Mouse (Mus musculus) embryonic facial prominence, embryonic 15.5 days (tissue): ENCODE results near the gene Ttc21b. TPM values are rescaled to one million over a fixed set of nuclear protein-coding genes. Genes with fewer than 3 reads are reported as not detected.
"Not testable (repeated sequence)": the region's sequence is repeated elsewhere in the genome, so short reads cannot be mapped to it uniquely, and the experiment has no call there.

ENCODE experiments used
- ATAC-seq: fragments of 200-750 bp; cut with Nextera tagmentation; 2 replicates; pipeline ENCODE4 v1.8.0; 2017; ENCODE audit warnings: low read depth, moderate TSS enrichment; ENCODE audit not compliant: insufficient number of reproducible peaks, low FRiP score, low TSS enrichment
- H3K27ac ChIP-seq: fragments of 300-500 bp; sonication (generic); replicated peaks from 2 replicates; pipeline ENCODE4 v1.5.1; 2015; ENCODE audit warnings: mild to moderate bottlenecking, inconsistent platforms
- H3K27me3 ChIP-seq: fragments of 300-500 bp; sonication (generic); 2 replicates; pipeline ENCODE4 v1.6.1; 2015; ENCODE audit warnings: inconsistent platforms
- H3K36me3 ChIP-seq: fragments of 300-500 bp; sonication (generic); 2 replicates; pipeline ENCODE4 v1.6.1; 2015; ENCODE audit warnings: mild to moderate bottlenecking, inconsistent platforms
- H3K4me1 ChIP-seq: fragments of 300-500 bp; sonication (generic); 2 replicates; pipeline ENCODE4 v1.6.1; 2015; ENCODE audit warnings: inconsistent platforms
- H3K4me2 ChIP-seq: fragments of 300-500 bp; sonication (generic); replicated peaks from 2 replicates; pipeline ENCODE4 v1.6.1; 2015; ENCODE audit warnings: mild to moderate bottlenecking, inconsistent platforms
- H3K4me3 ChIP-seq: fragments of 300-500 bp; sonication (generic); replicated peaks from 2 replicates; pipeline ENCODE4 v1.5.1; 2015; ENCODE audit warnings: mild to moderate bottlenecking, inconsistent platforms
- H3K9ac ChIP-seq: fragments of 300-500 bp; sonication (generic); 2 replicates; pipeline ENCODE4 v1.6.1; 2015; ENCODE audit warnings: inconsistent platforms
- H3K9me3 ChIP-seq: fragments of 300-500 bp; sonication (generic); replicated peaks from 2 replicates; pipeline ENCODE4 v1.6.1; 2016; ENCODE audit warnings: inconsistent platforms
- WGBS: fragments of 180-500 bp; shearing (Covaris S2); methylation state at CpG from one replicate; pipeline ENCODE4 v1.1.7; 2015; 5-methylcytosine and 5-hydroxymethylcytosine counted together
- polyA plus RNA-seq: library from polyadenylated mRNA; unstranded; fragments of >200 nt; fragmentation: Nextera tagmentation; extraction: Ambion mirVana; gene quantifications from 2 replicates; pipeline ENCODE4 v1.2.1, GENCODE M21; 2015

Gene Ttc21b
- polyA plus RNA-seq, 1 experiment from 2014 or later: 9.3 TPM

DNA sequence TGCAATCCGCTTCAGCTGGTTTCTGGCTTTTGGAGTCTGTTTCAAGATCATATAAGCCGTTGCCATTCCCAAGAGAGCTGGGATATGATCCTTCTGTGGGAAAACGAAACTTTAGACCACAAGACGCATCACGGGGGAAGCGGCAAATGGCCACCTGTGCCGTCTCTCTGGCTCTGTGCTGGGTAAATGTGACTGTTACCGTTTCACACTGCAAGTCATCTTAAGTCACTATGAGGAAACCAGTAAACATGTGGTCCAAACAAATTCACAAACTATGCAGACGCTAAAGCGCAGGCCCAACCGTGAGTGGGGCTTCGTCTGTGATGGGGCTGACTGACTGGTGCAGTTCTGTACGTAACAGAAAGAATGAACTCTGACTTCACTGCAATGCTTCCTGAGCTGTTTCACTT, 64.7 kb downstream of the Ttc21b start:
- Histone ChIP-seq H3K4me3 (peak overlapping the region; percentile 9; the same call in 1 of the 2 replicates), H3K9ac (no peak overlapping the region), H3K4me1 (0 out of 2 replicates have a peak, but pooled peaks cover 3% of the 10 kb centered on the region), H3K4me2 (peak overlapping the region; percentile 30; the same call in 1 of the 2 replicates), H3K36me3 (0 out of 2 replicates have a peak, but pooled peaks cover 10% of the 10 kb centered on the region), H3K27ac (no peak overlapping the region), H3K27me3 (no peaks in the 10 kb centered on the region), H3K9me3 (no peaks in the 10 kb centered on the region)
- 51% methylated on average over 13 of the region's 13 CpGs for WGBS
- ATAC-seq: no peak

DNA sequence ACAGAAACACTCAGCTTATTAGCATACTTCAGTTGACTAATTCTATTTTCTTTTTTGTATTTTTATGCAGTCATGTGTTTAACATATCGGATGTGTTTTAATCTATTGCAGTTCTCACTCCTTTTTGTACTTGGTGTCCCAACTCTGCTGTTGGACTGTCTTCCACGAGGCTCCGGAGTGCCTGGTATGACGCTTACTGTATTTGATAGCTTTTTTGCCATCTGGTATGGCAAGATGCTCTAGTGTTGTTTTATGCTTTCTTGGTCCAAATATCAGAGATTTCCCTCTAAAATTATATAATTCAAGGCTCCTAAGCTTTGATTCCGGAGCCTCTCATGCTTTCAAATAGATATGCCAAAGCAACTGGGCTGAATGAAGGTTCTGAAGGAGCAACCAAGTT, 66.3 kb downstream of the Ttc21b start:
- no peak overlapping the region for H3K27ac ChIP-seq
- no peak overlapping the region for H3K9ac ChIP-seq
- 0 out of 2 replicates have a peak, but pooled peaks cover 3% of the 10 kb centered on the region for H3K4me1 ChIP-seq
- ATAC-seq: no peak
- no peak overlapping the region for H3K4me3 ChIP-seq
- no peaks in the 10 kb centered on the region for H3K27me3 ChIP-seq
- 94% methylated on average over 5 of the region's 5 CpGs for WGBS
- H3K36me3 ChIP-seq: 0 out of 2 replicates have a peak, but pooled peaks cover 10% of the 10 kb centered on the region
- no peak overlapping the region for H3K4me2 ChIP-seq
- H3K9me3 ChIP-seq: no peaks in the 10 kb centered on the region

DNA sequence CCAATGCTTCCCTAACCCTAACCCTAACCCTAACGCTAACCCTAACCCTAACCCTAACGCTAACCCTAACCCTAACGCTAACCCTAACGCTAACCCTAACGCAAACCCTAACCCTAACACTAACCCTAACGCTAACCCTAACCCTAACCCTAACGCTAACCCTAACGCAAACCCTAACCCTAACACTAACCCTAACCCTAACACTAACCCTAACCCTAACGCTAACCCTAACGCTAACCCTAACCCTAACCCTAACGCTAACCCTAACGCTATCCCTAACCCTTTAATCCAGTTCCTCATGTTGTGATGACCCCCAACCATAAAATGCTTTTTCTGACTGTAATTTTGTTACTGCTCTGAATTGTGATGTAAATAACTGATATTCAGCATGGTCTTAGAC, 67.2 kb downstream of the Ttc21b start:
- H3K36me3 ChIP-seq, H3K27me3 ChIP-seq, H3K4me2 ChIP-seq, H3K4me1 ChIP-seq, H3K9ac ChIP-seq, H3K4me3 ChIP-seq, H3K27ac ChIP-seq, ATAC-seq, H3K9me3 ChIP-seq: not testable (repeated sequence)
- WGBS: 97% methylated on average over 12 of the region's 12 CpGs

DNA sequence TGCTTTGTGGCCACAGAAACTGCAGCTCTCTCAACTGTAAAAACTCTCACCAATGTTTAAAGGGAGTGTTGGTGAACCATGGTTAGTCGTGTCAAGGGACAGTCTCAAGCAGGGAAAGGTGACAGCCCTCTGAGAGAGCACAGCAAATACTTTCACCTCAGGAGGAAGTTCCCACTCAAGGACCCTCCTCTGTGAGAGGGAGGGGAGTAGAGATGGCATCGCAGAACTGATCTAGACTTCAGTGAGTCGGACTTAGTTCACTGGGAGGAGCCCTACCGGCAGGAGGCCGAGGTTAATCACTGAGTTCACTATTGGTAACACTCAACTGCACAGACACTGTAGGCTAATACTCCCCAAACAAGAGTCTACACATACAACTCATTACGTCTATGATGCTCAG, 68.9 kb downstream of the Ttc21b start:
- Histone ChIP-seq H3K9ac (no peak overlapping the region), H3K4me1 (0 out of 2 replicates have a peak, but pooled peaks cover 3% of the 10 kb centered on the region)

DNA sequence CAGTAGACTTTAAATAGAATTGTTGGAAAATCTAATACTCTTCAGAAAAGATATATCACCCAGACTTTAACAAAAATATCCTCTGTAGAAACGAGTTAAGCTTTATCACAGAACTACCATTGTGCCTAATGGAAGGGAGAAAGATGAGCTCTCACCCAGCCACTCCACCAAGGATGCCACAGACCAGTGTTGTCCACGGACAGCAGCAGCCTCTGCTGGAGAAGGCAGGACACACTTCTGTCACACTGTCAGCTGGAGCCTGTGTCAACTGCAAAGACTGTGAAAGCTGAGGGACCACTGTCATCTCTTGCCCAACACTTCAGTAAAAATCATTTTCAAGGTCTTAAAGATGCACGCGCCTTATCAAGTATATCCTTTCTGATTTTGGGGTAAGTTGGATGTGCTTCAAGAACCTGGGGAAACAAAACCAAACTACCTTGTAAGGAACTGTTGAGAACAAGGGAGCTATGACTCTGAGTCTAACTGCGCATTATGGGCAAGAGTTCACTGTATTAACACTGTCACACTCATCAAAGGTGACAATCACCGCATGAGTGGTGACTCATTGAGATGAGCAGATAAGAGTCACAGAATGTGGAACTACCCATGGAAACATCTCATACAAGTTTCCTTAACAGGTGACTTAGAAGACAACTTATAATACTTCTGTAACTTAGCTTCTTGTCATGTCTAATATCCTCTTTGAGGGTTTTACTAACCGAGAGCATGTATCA, 71.8 kb downstream of the Ttc21b start:
- H3K27ac ChIP-seq: no peak overlapping the region
- H3K4me3 ChIP-seq: no peak overlapping the region
- H3K9me3 ChIP-seq: no peaks in the 10 kb centered on the region
- WGBS: 82% methylated on average over 7 of the region's 7 CpGs
- H3K36me3 ChIP-seq: 0 out of 2 replicates have a peak, but pooled peaks cover 10% of the 10 kb centered on the region
- no peak for ATAC-seq
- no peak overlapping the region for H3K4me2 ChIP-seq
- H3K4me1 ChIP-seq: peaks cover 4% of the 10 kb centered on the region; the same call in 1 of the 2 replicates
- no peak overlapping the region for H3K9ac ChIP-seq
- H3K27me3 ChIP-seq: no peaks in the 10 kb centered on the region

More for the DNA sequence above, 68.9 kb downstream of the Ttc21b start:
- no peaks in the 10 kb centered on the region for H3K9me3 ChIP-seq
- no peak overlapping the region for H3K27ac ChIP-seq
- WGBS: 74% methylated on average over 6 of the region's 6 CpGs
- ATAC-seq: no peak
- H3K4me3 ChIP-seq: no peak overlapping the region
- H3K36me3 ChIP-seq: 0 out of 2 replicates have a peak, but pooled peaks cover 10% of the 10 kb centered on the region
- no peak overlapping the region for H3K4me2 ChIP-seq
- no peaks in the 10 kb centered on the region for H3K27me3 ChIP-seq

DNA sequence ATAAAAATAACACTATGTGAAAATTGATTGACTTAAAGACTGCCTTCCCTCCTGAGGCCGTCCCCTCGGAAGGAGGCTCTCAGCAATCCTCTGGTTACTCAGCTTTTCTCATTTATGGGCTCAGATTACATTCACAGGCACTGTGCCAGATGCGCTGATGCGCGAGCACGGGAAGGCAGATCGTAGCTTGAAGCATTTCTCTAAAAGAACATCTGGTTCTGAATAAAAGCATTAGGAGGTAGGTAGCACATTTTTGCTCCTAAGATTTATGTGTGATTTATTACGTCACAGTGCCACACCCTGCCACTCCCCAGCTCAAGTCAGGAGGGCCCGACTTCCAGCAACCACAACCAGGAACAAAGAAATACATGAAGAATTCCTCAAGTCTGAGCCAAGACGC, 76.1 kb downstream of the Ttc21b start:
- Histone ChIP-seq H3K36me3 (no peaks in the 10 kb centered on the region), H3K27ac (no peak overlapping the region), H3K9me3 (no peaks in the 10 kb centered on the region), H3K27me3 (no peaks in the 10 kb centered on the region), H3K4me1 (peaks cover 7% of the 10 kb centered on the region; the same call in 1 of the 2 replicates), H3K4me2 (peak overlapping the region; percentile 32; the same call in 1 of the 2 replicates), H3K4me3 (peak overlapping the region; percentile 16; the same call in 1 of the 2 replicates), H3K9ac (no peak overlapping the region)
- WGBS: 16% methylated on average over 10 of the region's 10 CpGs
- no peak for ATAC-seq

DNA sequence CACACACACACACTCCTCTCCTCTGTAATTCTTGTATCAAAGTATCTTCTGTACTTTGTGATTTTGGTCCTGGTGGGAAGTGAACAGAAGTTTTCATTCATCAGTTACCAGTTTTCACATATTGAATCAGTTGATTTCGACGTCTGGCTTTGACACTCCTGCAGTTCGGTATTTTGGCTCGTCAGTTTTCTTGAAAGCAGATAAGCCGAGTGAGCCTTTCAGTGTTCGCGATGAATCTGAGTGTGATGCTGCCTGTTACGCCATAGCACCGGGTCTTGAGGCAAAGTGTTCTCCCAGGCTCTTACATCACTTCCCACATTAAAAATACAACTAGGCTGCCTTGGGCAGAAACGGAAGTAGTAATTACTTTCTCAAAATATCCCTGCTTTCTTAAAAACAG, 76.6 kb downstream of the Ttc21b start:
- H3K4me2 ChIP-seq: peak overlapping the region; percentile 35
- 0 out of 2 replicates have a peak overlapping the region, but pooled peaks have one; percentile 16 for H3K4me3 ChIP-seq
- H3K9ac ChIP-seq: no peak overlapping the region
- H3K9me3 ChIP-seq: no peaks in the 10 kb centered on the region
- H3K27me3 ChIP-seq: no peaks in the 10 kb centered on the region
- no peak for ATAC-seq
- WGBS: 26% methylated on average over 10 of the region's 10 CpGs
- no peaks in the 10 kb centered on the region for H3K36me3 ChIP-seq
- peaks cover 7% of the 10 kb centered on the region; the same call in 1 of the 2 replicates for H3K4me1 ChIP-seq
- no peak overlapping the region for H3K27ac ChIP-seq

DNA sequence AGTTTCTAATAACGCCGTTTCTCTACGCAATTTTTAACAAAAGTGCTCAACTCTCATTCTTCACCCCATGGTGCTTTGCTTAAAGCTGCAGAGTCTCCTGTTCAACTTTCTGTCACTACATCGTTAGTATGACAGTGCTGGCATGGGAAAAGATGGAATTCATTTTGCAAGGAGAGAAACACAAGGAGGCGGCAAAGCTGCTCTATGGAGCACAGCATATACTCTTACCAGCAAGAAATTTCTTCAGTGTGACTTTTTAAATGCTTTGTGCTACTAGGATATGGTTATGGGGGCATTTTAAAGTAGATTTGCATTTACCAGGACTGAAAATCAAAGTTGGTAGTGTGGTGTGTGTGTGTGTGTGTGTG, 77.6 kb downstream of the Ttc21b start:
- 60% methylated on average over 5 of the region's 5 CpGs for WGBS

DNA sequence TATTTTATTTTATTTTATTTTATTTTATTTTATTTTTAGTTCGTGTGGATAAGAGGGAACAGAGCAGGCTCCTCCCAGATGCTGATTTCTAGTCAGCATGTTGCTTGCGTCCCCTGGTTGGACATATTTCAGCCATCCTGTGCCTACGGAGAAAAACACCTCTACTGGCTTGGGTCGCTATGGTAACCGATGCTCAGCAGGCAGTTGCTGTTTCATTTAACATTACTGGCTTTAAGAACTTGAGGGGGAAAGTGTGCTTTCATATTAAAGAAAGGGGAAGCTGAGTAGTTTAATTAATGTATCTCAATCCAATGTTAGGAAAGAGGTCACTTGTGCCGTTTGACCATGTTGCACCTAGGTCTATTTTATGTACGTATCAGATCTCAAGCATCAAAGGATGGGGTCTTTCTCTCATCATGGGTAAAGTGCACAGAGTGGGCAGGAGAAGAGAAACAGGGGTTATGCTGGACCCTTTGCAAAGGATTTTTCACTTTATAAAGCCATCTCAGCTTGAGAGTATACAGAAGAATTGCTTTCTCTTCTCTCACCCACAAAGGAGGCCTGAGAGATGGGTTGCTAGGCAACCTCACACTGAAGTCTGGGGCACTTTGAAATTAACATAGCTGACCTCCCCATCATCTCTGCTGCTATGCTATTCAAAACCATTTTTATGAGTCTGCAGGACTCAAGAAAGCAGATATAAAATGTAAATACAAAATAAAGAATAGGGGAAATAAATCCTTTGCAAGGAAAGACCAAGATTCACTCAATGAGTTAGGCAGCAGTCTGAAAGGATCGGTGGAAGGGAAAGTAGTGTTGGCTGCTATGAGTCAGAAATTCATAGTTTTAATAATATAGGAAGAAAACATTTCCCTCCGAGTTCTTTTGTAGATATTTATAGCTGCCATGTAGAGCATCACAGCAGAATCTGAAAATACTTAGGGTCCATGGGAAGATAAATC, 78.2 kb downstream of the Ttc21b start:
- H3K9me3 ChIP-seq: no peaks in the 10 kb centered on the region

More for the DNA sequence above, 77.6 kb downstream of the Ttc21b start:
- Histone ChIP-seq H3K4me1 (peaks cover 7% of the 10 kb centered on the region; the same call in 1 of the 2 replicates), H3K4me3 (no peak overlapping the region), H3K27ac (no peak overlapping the region), H3K36me3 (no peaks in the 10 kb centered on the region), H3K9ac (no peak overlapping the region), H3K9me3 (no peaks in the 10 kb centered on the region), H3K27me3 (no peaks in the 10 kb centered on the region), H3K4me2 (no peak overlapping the region)
- ATAC-seq: no peak

DNA sequence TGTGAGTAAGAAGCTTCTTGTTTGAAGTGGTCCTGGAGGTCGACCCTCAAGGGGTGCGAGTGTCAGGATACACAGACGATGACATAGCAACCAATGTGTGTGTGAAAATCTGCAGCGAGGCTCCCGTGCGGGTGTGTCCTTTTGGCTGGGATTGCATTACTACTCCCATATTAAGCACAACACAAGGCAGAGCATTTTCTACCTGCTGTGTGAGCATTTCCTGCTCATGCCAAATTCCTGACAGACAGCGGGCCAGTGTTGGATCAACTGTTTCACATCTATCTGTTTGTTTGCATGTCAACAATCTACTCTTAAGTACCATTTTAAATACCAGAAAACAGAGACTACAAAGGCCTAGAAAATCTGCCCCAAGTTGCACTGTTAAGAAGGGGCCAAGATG, 79.4 kb downstream of the Ttc21b start:
- Histone ChIP-seq H3K9me3 (no peaks in the 10 kb centered on the region), H3K4me3 (no peak overlapping the region), H3K9ac (no peak overlapping the region), H3K4me2 (no peak overlapping the region), H3K4me1 (peaks cover 12% of the 10 kb centered on the region; the same call in 1 of the 2 replicates), H3K27ac (no peak overlapping the region), H3K27me3 (no peaks in the 10 kb centered on the region), H3K36me3 (no peaks in the 10 kb centered on the region)
- WGBS: 72% methylated on average over 7 of the region's 7 CpGs
- ATAC-seq: no peak

More for the DNA sequence above, 78.2 kb downstream of the Ttc21b start:
- WGBS: 64% methylated on average over 9 of the region's 9 CpGs
- Histone ChIP-seq H3K36me3 (no peaks in the 10 kb centered on the region), H3K27ac (no peak overlapping the region), H3K9ac (no peak overlapping the region), H3K4me1 (peaks cover 7% of the 10 kb centered on the region; the same call in 1 of the 2 replicates), H3K4me2 (no peak overlapping the region), H3K4me3 (no peak overlapping the region), H3K27me3 (no peaks in the 10 kb centered on the region)
- ATAC-seq: no peak

DNA sequence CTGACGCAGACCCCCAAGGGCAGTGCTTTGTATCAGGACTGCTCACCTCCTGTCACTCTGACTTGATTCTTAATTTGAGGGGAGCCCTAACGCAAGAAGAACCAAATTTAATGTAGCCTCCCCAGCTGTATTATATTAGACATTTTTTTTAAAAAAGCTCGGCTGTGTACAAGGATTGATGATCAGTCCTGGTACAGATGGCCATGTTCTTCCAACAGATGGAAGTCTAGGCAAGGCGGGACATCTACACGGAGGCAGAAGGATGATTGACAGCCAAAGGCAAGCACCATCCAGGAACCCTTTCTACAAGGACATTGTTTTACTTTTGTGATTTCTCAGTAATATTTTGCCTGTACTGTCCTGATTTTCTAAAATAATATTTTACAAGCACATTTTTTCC, 83.3 kb downstream of the Ttc21b start:
- Histone ChIP-seq H3K36me3 (no peaks in the 10 kb centered on the region), H3K9me3 (no peaks in the 10 kb centered on the region), H3K27ac (no peak overlapping the region), H3K4me3 (no peak overlapping the region), H3K27me3 (no peaks in the 10 kb centered on the region), H3K9ac (no peak overlapping the region), H3K4me1 (0 out of 2 replicates have a peak, but pooled peaks cover 6% of the 10 kb centered on the region), H3K4me2 (no peak overlapping the region)
- no peak for ATAC-seq
- WGBS: 38% methylated on average over 5 of the region's 5 CpGs
